Mouse (Mus musculus): ENCODE measurements around the gene B4galnt1. TPM values are rescaled to one million over a fixed set of nuclear protein-coding genes. Genes with fewer than 3 reads are reported as not detected.
"Not testable (repeated sequence)": the region's sequence is repeated elsewhere in the genome, so short reads cannot be mapped to it uniquely, and the experiment has no call there.

Gene B4galnt1
- polyA plus RNA-seq, 1 experiment from 2014 or later, result 5.0 TPM

DNA sequence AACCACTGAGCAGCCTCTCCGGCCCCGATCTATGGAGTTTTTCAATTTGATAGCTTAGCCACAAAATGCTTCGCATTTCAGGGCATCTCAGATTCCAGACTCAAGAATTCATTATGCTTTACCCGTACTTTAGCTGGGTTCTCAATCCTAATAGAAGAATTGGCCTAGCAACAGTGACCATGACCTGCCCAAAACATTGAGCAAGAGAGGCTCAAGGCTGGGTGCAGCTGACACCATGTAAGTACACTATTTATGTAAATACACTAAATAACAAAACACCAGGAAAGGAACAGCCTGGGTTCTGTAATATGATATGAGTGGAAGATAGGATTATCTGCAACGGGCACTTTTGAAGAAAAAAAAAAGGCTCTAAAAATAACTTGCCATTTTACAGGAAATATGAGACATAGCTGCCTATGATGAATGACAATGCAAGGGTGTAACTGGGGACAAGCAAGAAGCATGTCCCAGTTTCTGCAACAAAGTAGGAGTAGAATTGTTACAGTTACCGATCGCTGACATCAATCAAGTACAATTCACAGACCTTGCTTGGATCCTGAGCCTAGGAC, 37.2 kb upstream of the B4galnt1 start:
- H3K9ac ChIP-seq (replicated peaks), result no peak overlapping the region
- peaks cover 2% of the 10 kb centered on the region; the same call in 1 of the 2 replicates for H3K4me1 ChIP-seq (replicated peaks)
- H3K4me2 ChIP-seq, result no peak overlapping the region
- no peak for ATAC-seq (ENCODE audit: insufficient number of reproducible peaks, insufficient read depth, low FRiP score, low TSS enrichment, low read depth)
- no peak overlapping the region for H3K4me3 ChIP-seq (replicated peaks)
- H3K27ac ChIP-seq, result no peak overlapping the region
- no peaks in the 10 kb centered on the region for H3K36me3 ChIP-seq
- no peaks in the 10 kb centered on the region for H3K27me3 ChIP-seq
- H3K9me3 ChIP-seq, result no peaks in the 10 kb centered on the region
- WGBS, result 79% methylated on average over 7 of the region's 7 CpGs

GRCm38 (mm10) chr10:127129431-127129830, 35.6 kb upstream of the B4galnt1 start:
- Histone ChIP-seq H3K27me3 (no peaks in the 10 kb centered on the region), H3K36me3 (no peaks in the 10 kb centered on the region), H3K27ac (no peak overlapping the region), H3K4me1 (replicated peaks) (no peaks in the 10 kb centered on the region), H3K4me3 (replicated peaks) (no peak overlapping the region), H3K4me2 (no peak overlapping the region), H3K9me3 (no peaks in the 10 kb centered on the region), H3K9ac (replicated peaks) (no peak overlapping the region)
- ATAC-seq (ENCODE audit: insufficient number of reproducible peaks, insufficient read depth, low FRiP score, low TSS enrichment, low read depth), result no peak
- WGBS, result 72% methylated on average over 4 of the region's 4 CpGs

DNA sequence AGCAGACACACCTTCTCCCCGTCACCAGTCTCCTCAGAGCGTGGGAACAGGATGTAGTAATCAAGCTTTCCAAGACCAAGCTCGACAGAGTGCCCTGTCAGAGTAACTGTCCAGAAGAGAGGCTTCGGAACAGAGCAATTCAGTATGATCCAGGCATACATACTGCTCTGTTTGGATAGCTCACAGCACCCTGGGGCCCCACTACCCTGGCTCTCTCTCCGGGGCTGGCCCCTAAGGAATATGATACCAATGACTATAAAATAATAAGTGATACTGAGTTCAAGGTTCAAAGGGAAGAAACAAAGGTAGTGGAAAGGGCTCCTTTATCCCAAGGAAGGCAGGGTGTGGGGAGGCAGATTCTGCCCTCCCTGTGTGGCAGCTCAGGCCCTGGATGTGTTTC, 32.6 kb upstream of the B4galnt1 start:
- no peaks in the 10 kb centered on the region for H3K9me3 ChIP-seq
- no peaks in the 10 kb centered on the region for H3K4me1 ChIP-seq (replicated peaks)
- 63% methylated on average over 5 of the region's 5 CpGs for WGBS
- ATAC-seq (ENCODE audit: insufficient number of reproducible peaks, insufficient read depth, low FRiP score, low TSS enrichment, low read depth), result no peak
- no peak overlapping the region for H3K9ac ChIP-seq (replicated peaks)
- no peak overlapping the region for H3K27ac ChIP-seq
- no peak overlapping the region for H3K4me3 ChIP-seq (replicated peaks)
- H3K36me3 ChIP-seq, result no peaks in the 10 kb centered on the region
- no peak overlapping the region for H3K4me2 ChIP-seq
- no peaks in the 10 kb centered on the region for H3K27me3 ChIP-seq

DNA sequence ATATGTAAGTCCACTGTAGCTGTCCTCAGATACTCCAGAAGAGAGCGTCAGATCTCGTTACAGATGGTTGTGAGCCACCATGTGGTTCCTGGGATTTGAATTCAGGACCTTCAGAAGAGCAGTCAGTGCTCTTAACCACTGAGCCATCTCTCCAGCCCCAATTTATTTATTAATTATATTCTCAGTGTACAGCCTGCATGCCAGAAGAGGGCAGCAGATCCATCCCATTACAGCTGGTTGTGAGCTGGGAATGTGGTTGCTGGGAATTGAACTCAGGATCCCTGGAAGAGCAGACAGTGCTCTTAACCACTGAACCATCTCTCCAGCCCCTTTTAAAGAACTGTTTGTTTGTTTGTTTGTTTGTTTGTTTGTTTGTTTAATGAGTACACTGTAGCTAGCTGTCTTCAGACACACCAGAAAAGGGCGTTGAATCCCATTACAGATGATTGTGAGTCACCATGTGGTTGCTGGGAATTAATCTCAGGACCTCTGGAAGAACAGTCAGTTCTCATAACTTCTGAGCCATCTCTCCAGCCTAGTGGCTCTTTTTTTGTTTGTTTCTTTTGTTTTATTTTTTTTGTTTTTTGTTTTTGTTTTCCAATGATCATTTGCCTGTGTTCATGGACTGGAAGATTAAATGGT, 30.5 kb upstream of the B4galnt1 start:
- not testable (repeated sequence) for H3K27ac ChIP-seq; H3K36me3 ChIP-seq; H3K4me2 ChIP-seq; H3K9ac ChIP-seq (replicated peaks); H3K4me1 ChIP-seq (replicated peaks); ATAC-seq (ENCODE audit: insufficient number of reproducible peaks, insufficient read depth, low FRiP score, low TSS enrichment, low read depth); H3K9me3 ChIP-seq; H3K4me3 ChIP-seq (replicated peaks); H3K27me3 ChIP-seq
- 83% methylated on average over 3 of the region's 3 CpGs for WGBS

DNA sequence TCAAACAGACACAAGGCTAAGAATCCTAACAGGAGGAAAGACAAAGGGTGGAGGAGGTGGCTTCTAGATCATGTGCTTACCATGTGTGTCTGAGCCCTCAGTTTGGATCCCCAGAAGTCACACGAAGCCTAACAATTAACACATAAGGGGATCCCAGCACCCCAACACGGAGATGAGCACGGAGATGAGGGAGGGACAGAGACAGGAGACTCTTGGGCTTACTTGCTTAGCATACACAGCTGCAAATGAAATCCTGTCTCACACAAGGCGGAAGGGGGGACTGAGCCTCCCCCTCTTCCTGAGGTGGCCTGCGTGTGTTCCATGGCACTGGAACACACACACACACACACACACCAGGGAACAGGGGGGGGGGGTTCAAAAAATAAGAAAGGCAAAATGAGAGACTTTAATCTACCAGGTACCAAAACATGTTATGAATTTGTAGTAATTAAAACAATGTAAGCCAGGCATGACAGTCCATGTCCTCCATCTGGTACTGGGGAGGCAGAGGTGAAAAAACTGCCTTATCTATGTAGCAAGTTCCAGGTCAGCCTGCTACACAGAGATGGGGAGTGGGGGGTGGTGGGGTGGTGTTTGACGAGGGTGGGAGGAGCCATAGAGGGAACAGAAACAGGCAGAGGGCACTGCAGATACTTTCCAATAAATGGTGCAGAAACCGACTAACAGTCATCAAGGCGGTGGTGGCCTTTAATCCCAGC, 29.7 kb upstream of the B4galnt1 start:
- H3K27me3 ChIP-seq, result no peaks in the 10 kb centered on the region
- H3K4me3 ChIP-seq (replicated peaks), result no peak overlapping the region
- no peak overlapping the region for H3K4me2 ChIP-seq
- H3K4me1 ChIP-seq (replicated peaks), result no peaks in the 10 kb centered on the region
- 46% methylated on average over 8 of the region's 8 CpGs for WGBS
- no peak for ATAC-seq (ENCODE audit: insufficient number of reproducible peaks, insufficient read depth, low FRiP score, low TSS enrichment, low read depth)
- H3K9ac ChIP-seq (replicated peaks), result no peak overlapping the region
- no peaks in the 10 kb centered on the region for H3K9me3 ChIP-seq
- H3K27ac ChIP-seq, result no peak overlapping the region
- H3K36me3 ChIP-seq, result no peaks in the 10 kb centered on the region

- Histone ChIP-seq H3K27me3 (no peaks in the 10 kb centered on the region), H3K27ac (no peak overlapping the region), H3K9ac (replicated peaks) (no peak overlapping the region), H3K9me3 (no peaks in the 10 kb centered on the region), H3K4me1 (replicated peaks) (no peaks in the 10 kb centered on the region), H3K4me3 (replicated peaks) (no peak overlapping the region), H3K4me2 (no peak overlapping the region), H3K36me3 (no peaks in the 10 kb centered on the region)
- WGBS, result 80% methylated on average over 4 of the region's 4 CpGs
- ATAC-seq (ENCODE audit: insufficient number of reproducible peaks, insufficient read depth, low FRiP score, low TSS enrichment, low read depth), result no peak
Observed at GRCm38 (mm10) chr10:127136510-127136909, 28.5 kb upstream of the B4galnt1 start.

DNA sequence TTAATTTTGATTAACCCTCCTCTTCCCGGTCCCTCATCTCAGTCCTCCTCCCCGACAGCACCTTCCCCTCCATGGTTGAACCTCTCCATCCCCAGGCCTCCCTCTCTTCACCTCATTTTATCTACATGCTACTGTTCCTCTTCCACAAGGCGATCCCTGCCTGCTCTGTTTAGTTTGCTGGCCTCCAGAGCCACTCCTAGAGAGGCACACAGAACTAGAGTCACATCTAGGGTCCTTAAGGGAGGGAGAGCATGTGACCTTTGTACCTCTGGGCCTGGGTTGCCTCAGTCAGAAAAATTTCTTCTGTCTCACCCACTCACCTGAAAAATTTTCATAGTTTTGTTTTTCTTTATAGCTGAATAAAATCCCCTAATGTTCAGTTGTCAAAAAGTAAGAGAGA, 27.1 kb upstream of the B4galnt1 start:
- 86% methylated on average over 3 of the region's 3 CpGs for WGBS
- ATAC-seq (ENCODE audit: insufficient number of reproducible peaks, insufficient read depth, low FRiP score, low TSS enrichment, low read depth), result no peak

GRCm38 (mm10) chr10:127138328-127139141, 26.5 kb upstream of the B4galnt1 start:
- WGBS, result 90% methylated on average over 18 of the region's 18 CpGs
- Histone ChIP-seq H3K4me1 (replicated peaks) (no peaks in the 10 kb centered on the region), H3K4me2 (no peak overlapping the region), H3K4me3 (replicated peaks) (no peak overlapping the region), H3K36me3 (no peaks in the 10 kb centered on the region), H3K27ac (no peak overlapping the region), H3K9ac (replicated peaks) (no peak overlapping the region), H3K27me3 (no peaks in the 10 kb centered on the region), H3K9me3 (no peaks in the 10 kb centered on the region)
- ATAC-seq (ENCODE audit: insufficient number of reproducible peaks, insufficient read depth, low FRiP score, low TSS enrichment, low read depth), result no peak

More for the DNA sequence above, 27.1 kb upstream of the B4galnt1 start:
- no peaks in the 10 kb centered on the region for H3K4me1 ChIP-seq (replicated peaks)
- H3K4me3 ChIP-seq (replicated peaks), result no peak overlapping the region
- H3K27ac ChIP-seq, result no peak overlapping the region
- H3K27me3 ChIP-seq, result no peaks in the 10 kb centered on the region
- no peaks in the 10 kb centered on the region for H3K36me3 ChIP-seq
- no peak overlapping the region for H3K4me2 ChIP-seq
- H3K9me3 ChIP-seq, result no peaks in the 10 kb centered on the region
- H3K9ac ChIP-seq (replicated peaks), result no peak overlapping the region

GRCm38 (mm10) chr10:127140971-127141370, 24.1 kb upstream of the B4galnt1 start:
- no peak for ATAC-seq (ENCODE audit: insufficient number of reproducible peaks, insufficient read depth, low FRiP score, low TSS enrichment, low read depth)
- Histone ChIP-seq H3K27me3 (no peaks in the 10 kb centered on the region), H3K27ac (no peak overlapping the region), H3K9ac (replicated peaks) (no peak overlapping the region), H3K36me3 (no peaks in the 10 kb centered on the region), H3K4me1 (replicated peaks) (no peaks in the 10 kb centered on the region), H3K4me3 (replicated peaks) (no peak overlapping the region), H3K4me2 (no peak overlapping the region), H3K9me3 (no peaks in the 10 kb centered on the region)
- 82% methylated on average over 11 of the region's 11 CpGs for WGBS

DNA sequence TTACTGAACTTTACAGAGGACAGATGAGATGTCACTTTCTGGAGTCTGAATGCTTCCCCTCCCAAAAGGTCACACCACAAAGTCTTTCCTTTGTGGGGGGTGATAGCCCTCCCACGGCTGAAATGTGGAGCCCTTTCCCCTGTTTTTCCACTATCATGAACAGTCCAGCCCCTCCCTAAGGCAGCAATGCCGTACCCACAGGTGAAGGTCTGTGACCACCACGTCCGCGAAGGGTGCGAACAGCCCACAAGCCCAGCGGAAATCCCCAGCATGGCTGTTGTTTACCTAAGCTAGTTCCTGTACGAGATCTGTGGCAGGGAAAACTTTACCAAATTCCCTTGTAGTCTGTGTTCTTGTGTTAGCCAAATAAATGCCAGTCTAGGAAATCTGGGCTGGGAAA, 23.5 kb upstream of the B4galnt1 start:
- WGBS, result 75% methylated on average over 8 of the region's 8 CpGs

GRCm38 (mm10) chr10:127143228-127143627, 21.8 kb upstream of the B4galnt1 start:
- Histone ChIP-seq H3K9ac (replicated peaks) (no peak overlapping the region), H3K9me3 (no peaks in the 10 kb centered on the region), H3K4me2 (no peak overlapping the region), H3K4me3 (replicated peaks) (no peak overlapping the region), H3K36me3 (no peaks in the 10 kb centered on the region), H3K27ac (no peak overlapping the region), H3K4me1 (replicated peaks) (no peaks in the 10 kb centered on the region), H3K27me3 (no peaks in the 10 kb centered on the region)
- WGBS, result 81% methylated on average over 8 of the region's 8 CpGs
- no peak for ATAC-seq (ENCODE audit: insufficient number of reproducible peaks, insufficient read depth, low FRiP score, low TSS enrichment, low read depth)

More for the DNA sequence above, 23.5 kb upstream of the B4galnt1 start:
- Histone ChIP-seq H3K9ac (replicated peaks) (no peak overlapping the region), H3K27ac (no peak overlapping the region), H3K4me2 (no peak overlapping the region), H3K4me3 (replicated peaks) (no peak overlapping the region), H3K27me3 (no peaks in the 10 kb centered on the region), H3K36me3 (no peaks in the 10 kb centered on the region), H3K4me1 (replicated peaks) (no peaks in the 10 kb centered on the region), H3K9me3 (no peaks in the 10 kb centered on the region)
- no peak for ATAC-seq (ENCODE audit: insufficient number of reproducible peaks, insufficient read depth, low FRiP score, low TSS enrichment, low read depth)
